Mouse (Mus musculus): ENCODE measurements around the gene Ifi35.

- no peak for TF ChIP-seq CTCF (IDR thresholded peaks at IDR 0.05)
- no peak for TF ChIP-seq EP300 (IDR thresholded peaks at IDR 0.05; ENCODE audit: insufficient read depth, low read depth, low read length)
- TF ChIP-seq POLR2A (IDR thresholded peaks at IDR 0.05; ENCODE audit: insufficient read depth, low read depth, low read length): no peak
These were observed 29.5 kb downstream of the Ifi35 start for GRCm38 (mm10) chr11:101477552-101478211.

Measured in heart, adult 2 months (tissue).